Mouse (Mus musculus) brain, embryonic 14.5 days (tissue): ENCODE data around the gene Plcd1.

Experiments
- CTCF ChIP-seq: fragments of 200-500 bp; IDR thresholded peaks from 2 replicates; pipeline ENCODE4 v1.5.1; 2012; ENCODE audit warnings: inconsistent platforms, mild to moderate bottlenecking, moderate library complexity, borderline replicate concordance; ENCODE audit not compliant: insufficient read depth, insufficient read length; ENCODE audit errors: extremely low read depth
- POLR2A ChIP-seq: fragments of 200-500 bp; IDR thresholded peaks from 2 replicates; pipeline ENCODE4 v1.6.1; 2012; ENCODE audit warnings: mild to moderate bottlenecking, inconsistent platforms, borderline replicate concordance; ENCODE audit not compliant: poor library complexity, insufficient read depth, insufficient read length, severe bottlenecking; ENCODE audit errors: extremely low read depth

GRCm38 (mm10) chr9:119060701-119061100 is 32.6 kb downstream of the Plcd1 start:
- TF ChIP-seq POLR2A = no peak
- TF ChIP-seq CTCF = no peak
